Mouse (Mus musculus) thymus, adult 2 months (tissue): ENCODE measurements at regions not wholly inside any gene's neighbourhood (a gene's known extent, or its start where the extent isn't known, plus 50 kb on each side); places are given as distances from the start of the nearest gene placed in this dataset.

Source experiments
- CTCF ChIP-seq: fragments of 200-500 bp; IDR thresholded peaks from 2 replicates; pipeline ENCODE4 v1.5.1; 2012; ENCODE audit warnings: mild to moderate bottlenecking, control low read depth, low read length, moderate library complexity, borderline replicate concordance; ENCODE audit not compliant: control insufficient read depth, poor library complexity, insufficient read depth; ENCODE audit errors: extremely low read depth
- POLR2A ChIP-seq: fragments of 200-500 bp; IDR thresholded peaks from 2 replicates; pipeline ENCODE4 v1.6.1; 2012; ENCODE audit warnings: mild to moderate bottlenecking, low read length, control low read depth, moderate library complexity; ENCODE audit not compliant: control insufficient read depth, poor library complexity, insufficient read depth; ENCODE audit errors: extremely low read depth

DNA sequence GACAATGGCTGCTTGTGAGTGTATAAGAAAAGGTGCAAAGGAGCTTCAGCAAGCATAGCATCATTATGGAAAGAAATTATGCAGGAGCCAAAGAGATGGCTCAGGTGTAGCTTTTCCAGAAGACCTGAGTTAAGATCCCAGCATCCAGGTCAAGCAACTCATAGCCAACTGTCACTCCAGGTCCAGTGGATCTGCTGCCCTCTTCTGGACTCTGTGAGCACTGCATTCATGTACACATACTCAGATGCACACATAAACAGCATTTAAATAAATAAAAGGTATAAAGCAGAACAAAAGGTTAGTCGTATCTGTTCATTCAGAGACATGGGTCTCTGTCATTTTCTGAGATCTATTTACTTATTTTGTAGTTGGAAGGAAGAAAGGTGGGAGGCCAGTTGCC is 112.0 kb upstream of the Zfp618 start:
- TF ChIP-seq CTCF (no peak), POLR2A (no peak)
